Mouse (Mus musculus) CH12.LX (cell line): ENCODE data around the gene Phf21a. TPM values are rescaled to one million over a fixed set of nuclear protein-coding genes. Genes with fewer than 3 reads are reported as not detected.

Experiments used
- DNase-seq: peaks from one replicate; pipeline ENCODE4 v3.0.0-alpha.2; 2013; ENCODE audit errors: extremely low read depth
- H3K27ac ChIP-seq: 2 replicates; pipeline ENCODE4 v1.5.1; 2012; ENCODE audit warnings: low read depth, mild to moderate bottlenecking, control low read depth, moderate library complexity; ENCODE audit not compliant: insufficient read depth
- H3K27me3 ChIP-seq: replicated peaks from 2 replicates; pipeline ENCODE3; 2012; ENCODE audit warnings: inconsistent platforms
- H3K36me3 ChIP-seq, 2 experiments: replicated peaks in 1 of 2; 2 replicates each; pipeline versions ENCODE3 to v1.6.1; 2012; ENCODE audit warnings: inconsistent platforms in 1 of 2, low read length in 1 of 2, mild to moderate bottlenecking in 1 of 2, mixed read lengths in 1 of 2, moderate library complexity in 1 of 2; ENCODE audit not compliant: control insufficient read depth in 1 of 2, insufficient read depth in 1 of 2
- H3K4me1 ChIP-seq, 2 experiments: 2 replicates each; pipeline ENCODE4 v1.6.1; 2012; ENCODE audit warnings: inconsistent platforms in 1 of 2, moderate library complexity in 1 of 2; ENCODE audit not compliant: insufficient read depth in 2 of 2, control insufficient read depth in 1 of 2
- H3K4me2 ChIP-seq: 2 replicates; pipeline ENCODE4 v1.6.1; 2012; ENCODE audit warnings: low read depth, mild to moderate bottlenecking, control low read depth; ENCODE audit not compliant: poor library complexity, insufficient read depth, severe bottlenecking
- H3K4me3 ChIP-seq, 3 experiments: fragments of 150-350 bp in 1 of 3; sonication (generic) in 1 of 3; replicated peaks in 1 of 3; 2 replicates each; pipeline versions ENCODE3 to v1.5.1; 2011 to 2012; ENCODE audit warnings: low read depth in 2 of 3, low read length in 2 of 3, mild to moderate bottlenecking in 2 of 3, moderate library complexity in 2 of 3, control low read depth in 1 of 3, improper control_type of control experiment in 1 of 3, inconsistent platforms in 1 of 3, mixed read lengths in 1 of 3; ENCODE audit not compliant: poor library complexity in 1 of 3
- H3K79me2 ChIP-seq: replicated peaks from 2 replicates; pipeline ENCODE4 v1.6.1; 2012; ENCODE audit warnings: mild to moderate bottlenecking, moderate library complexity; ENCODE audit not compliant: control insufficient read depth, poor library complexity, insufficient read depth, severe bottlenecking; ENCODE audit errors: extremely low read depth
- H3K9ac ChIP-seq: 2 replicates; pipeline ENCODE4 v1.6.1; 2012; ENCODE audit warnings: low read depth, mild to moderate bottlenecking, control low read depth, moderate library complexity; ENCODE audit not compliant: insufficient read depth
- H3K9me3 ChIP-seq: replicated peaks from 2 replicates; pipeline ENCODE3; 2012; ENCODE audit warnings: low read length, inconsistent platforms, mixed read lengths
- CHD1 ChIP-seq: IDR thresholded peaks from 2 replicates; pipeline ENCODE4 v1.6.1; 2012; ENCODE audit warnings: low read depth, low read length, improper control_type of control experiment, inconsistent platforms
- E2F4 ChIP-seq: IDR thresholded peaks from 2 replicates; pipeline ENCODE4 v1.6.1; 2011; ENCODE audit warnings: low read depth, low read length, improper control_type of control experiment; ENCODE audit not compliant: insufficient replicate concordance
- HCFC1 ChIP-seq: IDR thresholded peaks from 2 replicates; pipeline ENCODE4 v1.6.1; 2012; ENCODE audit warnings: low read depth, mild to moderate bottlenecking, inconsistent platforms, low read length, improper control_type of control experiment
- IRF4 ChIP-seq: IDR thresholded peaks from 2 replicates; pipeline ENCODE4 v1.6.1; 2014; ENCODE audit warnings: low read depth, mild to moderate bottlenecking, inconsistent platforms, low read length, improper control_type of control experiment
- JUN ChIP-seq: IDR thresholded peaks from 2 replicates; pipeline ENCODE4 v1.6.1; 2011; ENCODE audit warnings: low read depth, mild to moderate bottlenecking, low read length, improper control_type of control experiment, moderate library complexity; ENCODE audit not compliant: insufficient read depth
- JUND ChIP-seq: conservative IDR thresholded peaks from 2 replicates; pipeline ENCODE4 v1.6.1; 2011; ENCODE audit warnings: low read depth, low read length, improper control_type of control experiment
- KAT2A ChIP-seq: IDR thresholded peaks from 2 replicates; pipeline ENCODE4 v1.6.1; 2012; ENCODE audit warnings: low read length, improper control_type of control experiment, inconsistent platforms; ENCODE audit not compliant: insufficient replicate concordance
- MAX ChIP-seq: IDR thresholded peaks from 2 replicates; pipeline ENCODE4 v1.6.1; 2011; ENCODE audit warnings: low read length, improper control_type of control experiment
- MEF2A ChIP-seq: IDR thresholded peaks from 2 replicates; pipeline ENCODE4 v1.6.1; 2014; ENCODE audit warnings: low read depth, mild to moderate bottlenecking, inconsistent platforms, low read length, improper control_type of control experiment, borderline replicate concordance
- MXI1 ChIP-seq: IDR thresholded peaks from 2 replicates; pipeline ENCODE4 v1.6.1; 2011; ENCODE audit warnings: mild to moderate bottlenecking, low read depth, low read length, improper control_type of control experiment
- NRF1 ChIP-seq: IDR thresholded peaks from 2 replicates; pipeline ENCODE4 v1.6.1; 2014; ENCODE audit warnings: low read depth, mild to moderate bottlenecking, inconsistent platforms, low read length, improper control_type of control experiment, moderate library complexity
- PAX5 ChIP-seq: IDR thresholded peaks from 2 replicates; pipeline ENCODE4 v1.6.1; 2012; ENCODE audit warnings: low read length, inconsistent platforms, mixed read lengths
- POLR2A ChIP-seq: IDR thresholded peaks from 2 replicates; pipeline ENCODE4 v1.6.1; 2011; ENCODE audit warnings: low read depth, mild to moderate bottlenecking, improper control_type of control experiment, low read length
- TBP ChIP-seq: conservative IDR thresholded peaks from 2 replicates; pipeline ENCODE4 v1.6.1; 2011; ENCODE audit warnings: low read depth, low read length, improper control_type of control experiment
- TCF12 ChIP-seq: IDR thresholded peaks from 2 replicates; pipeline ENCODE4 v1.6.1; 2014; ENCODE audit warnings: low read depth, mild to moderate bottlenecking, inconsistent platforms, low read length, improper control_type of control experiment
- UBTF ChIP-seq: IDR thresholded peaks from 2 replicates; pipeline ENCODE4 v1.6.1; 2012; ENCODE audit warnings: low read depth, mild to moderate bottlenecking, inconsistent platforms, low read length, improper control_type of control experiment, moderate library complexity
- USF1 ChIP-seq: IDR thresholded peaks from 2 replicates; pipeline ENCODE4 v1.6.1; 2014; ENCODE audit warnings: low read depth, mild to moderate bottlenecking, inconsistent platforms, low read length, improper control_type of control experiment
- USF2 ChIP-seq: conservative IDR thresholded peaks from 2 replicates; pipeline ENCODE4 v1.6.1; 2011; ENCODE audit warnings: low read depth, low read length, improper control_type of control experiment
- ZKSCAN1 ChIP-seq: IDR thresholded peaks from 2 replicates; pipeline ENCODE4 v1.6.1; 2012; ENCODE audit warnings: low read depth, inconsistent platforms, low read length, improper control_type of control experiment, borderline replicate concordance
- ZMIZ1 ChIP-seq: IDR thresholded peaks from 2 replicates; pipeline ENCODE4 v1.6.1; 2012; ENCODE audit warnings: low read depth, mild to moderate bottlenecking, inconsistent platforms, low read length, improper control_type of control experiment
- ZNF384 ChIP-seq: IDR thresholded peaks from 2 replicates; pipeline ENCODE4 v1.6.1; 2012; ENCODE audit warnings: low read depth, low read length, improper control_type of control experiment, inconsistent platforms
- dilution Hi-C: fragments of 300-500 bp; cut with MboI; formaldehyde crosslinking; loops from 2 replicates; pipeline ENCODE4 v1.14.3; 2020; ENCODE audit warnings: low sequenced_read_pairs; ENCODE audit not compliant: extremely low pct_unique_long_range_greater_than_20kb, extremely low pct_ligation_motif_present
- in situ Hi-C: fragments of 300-500 bp; cut with MboI; formaldehyde crosslinking; loops from 3 replicates; pipeline ENCODE4 v1.14.3; 2019; ENCODE audit warnings: low sequenced_read_pairs, low pct_ligation_motif_present, low pct_unique_long_range_greater_than_20kb, mixed read lengths
- polyA plus RNA-seq: library from polyadenylated mRNA; unstranded; fragments of >175 nt; gene quantifications from 2 replicates; pipeline ENCODE4 v1.2.1, GENCODE M21; 2012; ENCODE audit warnings: low read depth; ENCODE audit not compliant: insufficient read length
- total RNA-seq, 2 experiments: library from RNA; depleted of rRNA; stranded (reverse); fragments of 300-350 nt in 1 of 2; fragments of >200 nt in 1 of 2; gene quantifications; 2 replicates each; pipeline ENCODE4 v1.2.3; 2012 to 2014

Gene Phf21a
- total and polyA plus RNA-seq, 3 experiments: 10.2 to 24.5 (median 12.0) TPM

- DNase-seq: no peak
- dilution Hi-C loops (no loop called here), in situ Hi-C loops (no loop called here)
- Histone ChIP-seq H3K4me1 (no peaks in the 10 kb centered on the region), H3K36me3 (peaks cover 56 to 95% of the 10 kb centered on the region in 2 experiments), H3K27ac (no peak overlapping the region), H3K4me2 (no peak overlapping the region), H3K9ac (no peak overlapping the region), H3K4me3 (no peak overlapping the region), H3K27me3 (no peaks in the 10 kb centered on the region), H3K9me3 (no peaks in the 10 kb centered on the region), H3K79me2 (no peaks in the 10 kb centered on the region)
- no peak for TF ChIP-seq NRF1
- no peak for TF ChIP-seq TBP
- TF ChIP-seq ZMIZ1: no peak
Observed at GRCm38 (mm10) chr2:92354224-92354623, 261.3 kb downstream of the Phf21a start.

DNA sequence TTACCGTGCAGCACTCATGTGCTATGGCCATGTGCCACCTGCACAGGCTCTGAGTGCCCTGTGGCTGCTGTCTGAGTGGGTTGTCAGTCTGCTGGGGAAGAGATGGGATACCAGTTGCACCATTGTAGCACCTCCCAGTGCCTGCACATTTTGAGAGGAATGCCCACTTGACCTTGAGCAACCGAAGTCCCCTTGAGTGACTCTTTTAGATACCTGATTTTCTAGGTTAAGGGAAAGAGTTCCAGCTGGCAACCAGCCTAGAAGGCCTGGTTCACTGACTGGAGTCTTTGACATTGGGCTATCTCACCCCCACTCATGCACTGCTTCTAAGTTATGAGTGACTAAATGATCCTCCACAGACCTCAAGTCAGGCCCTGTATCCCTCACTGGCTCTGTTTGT is 266.4 kb downstream of the Phf21a start:
- dilution Hi-C loops: no loop called here

DNA sequence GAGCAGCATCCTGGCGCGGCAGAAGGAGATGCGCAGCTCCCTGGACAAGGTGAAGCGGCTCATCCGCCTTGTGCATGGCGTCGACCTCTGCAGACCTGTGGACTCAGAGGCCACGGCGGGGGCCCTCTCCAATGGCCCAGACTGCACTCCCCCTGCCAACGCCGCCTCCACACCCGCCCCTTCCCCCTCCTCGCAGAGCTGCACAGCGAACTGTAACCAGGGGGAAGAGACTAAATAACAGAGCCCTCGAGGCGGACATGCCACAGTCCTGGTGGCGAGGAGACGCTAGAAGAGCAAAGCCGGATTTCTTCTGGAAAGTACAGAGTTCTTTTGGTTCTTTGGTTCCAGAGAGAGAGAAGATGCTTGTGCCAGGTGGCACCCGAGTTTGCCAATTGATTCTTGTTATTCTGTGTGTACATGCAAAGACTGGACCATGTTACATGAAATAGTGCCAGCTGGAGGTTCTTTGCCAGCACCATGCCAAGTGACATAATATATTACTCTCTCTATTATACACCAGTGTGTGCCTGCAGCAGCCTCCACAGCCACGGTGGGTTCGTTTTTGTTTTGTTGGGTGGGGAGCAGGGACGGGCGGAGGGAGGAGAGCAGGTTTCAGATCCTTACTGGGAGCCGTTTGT is 267.4 kb downstream of the Phf21a start:
- no peak overlapping the region for H3K27ac ChIP-seq
- in situ Hi-C loops (no loop called here), dilution Hi-C loops (no loop called here)
- no peaks in the 10 kb centered on the region for H3K79me2 ChIP-seq
- no peaks in the 10 kb centered on the region for H3K9me3 ChIP-seq
- H3K27me3 ChIP-seq: no peaks in the 10 kb centered on the region
- H3K4me1 ChIP-seq: no peaks in the 10 kb centered on the region
- peaks cover 57 to 86% of the 10 kb centered on the region in 2 experiments for H3K36me3 ChIP-seq
- TF ChIP-seq USF2 (no peak), ZMIZ1 (no peak)
- H3K9ac ChIP-seq: no peak overlapping the region
- DNase-seq: no peak
- H3K4me3 ChIP-seq: no peak overlapping the region
- no peak overlapping the region for H3K4me2 ChIP-seq

More for the DNA sequence above, 266.4 kb downstream of the Phf21a start:
- H3K27me3 ChIP-seq: no peaks in the 10 kb centered on the region
- H3K4me2 ChIP-seq: no peak overlapping the region
- no peak overlapping the region for H3K9ac ChIP-seq
- H3K4me3 ChIP-seq: no peak overlapping the region
- in situ Hi-C loops: no loop called here
- H3K4me1 ChIP-seq: no peaks in the 10 kb centered on the region
- TF ChIP-seq E2F4 (no peak), USF1 (no peak), JUN (no peak), MEF2A (no peak), ZNF384 (no peak), TCF12 (no peak), HCFC1 (no peak), JUND (no peak), MXI1 (no peak), IRF4 (no peak), POLR2A (no peak), UBTF (no peak), CHD1 (no peak), PAX5 (no peak), MAX (no peak), ZKSCAN1 (no peak), KAT2A (no peak)
- peaks cover 57 to 91% of the 10 kb centered on the region in 2 experiments for H3K36me3 ChIP-seq
- DNase-seq: no peak
- no peak overlapping the region for H3K27ac ChIP-seq
- H3K79me2 ChIP-seq: no peaks in the 10 kb centered on the region
- no peaks in the 10 kb centered on the region for H3K9me3 ChIP-seq
